In the genomic region with DNA sequence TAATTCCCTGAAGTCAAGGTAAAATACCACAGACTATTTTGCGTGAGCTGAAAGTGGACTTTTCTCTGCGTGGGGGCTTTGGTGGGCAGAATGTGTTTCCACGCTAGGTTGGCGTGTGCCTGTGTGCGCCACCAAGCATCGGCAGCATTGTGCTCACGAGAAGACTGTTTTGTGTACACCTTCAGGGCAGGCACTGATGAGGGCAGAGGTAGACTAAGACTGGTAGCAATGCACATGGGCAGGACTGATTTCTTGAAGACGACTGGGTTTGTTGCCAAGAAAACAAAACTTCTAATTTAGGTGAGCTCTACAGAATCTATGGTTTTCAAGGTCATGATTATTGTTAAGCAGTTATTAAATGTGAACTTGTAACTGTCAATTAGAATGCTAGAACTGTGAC, we compare ENCODE assay signal across 19 mouse cellular contexts. TPM values are rescaled to one million over a fixed set of nuclear protein-coding genes. Genes with fewer than 3 reads are reported as not detected.
DNase-seq lines count a peak whose midpoint lies in the region; ATAC-seq and TF ChIP-seq lines count a peak whose summit lies in the region.
"Had no signal": no experiment of that assay in that cellular context is flagged by ENCODE, and none has a peak within 500 bp of the region (broad histone marks: within the 10 kb centered on the region; RNA-seq: fewer than 3 reads in every experiment).

No protein-coding gene starts in this region.

- no peaks in the 10 kb centered on the region for H3K27me3 ChIP-seq in heart, embryonic 11.5 days (ENCODE audit: control insufficient read depth, insufficient read depth, low read length)
- no peaks in the 10 kb centered on the region for H3K27me3 ChIP-seq in MEL (ENCODE audit: control insufficient read depth in 1 of 2, insufficient read depth in 2 of 2, low read length in 2 of 2)
- H3K27me3 ChIP-seq in liver, embryonic 15.5 days = no peaks in the 10 kb centered on the region
- H3K27me3 ChIP-seq: forebrain, embryonic 13.5 days; hindbrain, embryonic 12.5 days; kidney, embryonic 15.5 days; lung, embryonic 15.5 days; stomach, embryonic 15.5 days had no signal

- peak overlapping the region; percentile 73 for H3K27ac ChIP-seq in heart, embryonic 11.5 days (ENCODE audit: low read depth, low read length)
- H3K27ac ChIP-seq in MEL (ENCODE audit: control insufficient read depth, low read depth, low read length) = peak overlapping the region; percentile 56
- peak overlapping the region; percentile 96 for H3K27ac ChIP-seq in liver, embryonic 15.5 days (replicated peaks)
- H3K27ac ChIP-seq: forebrain, embryonic 13.5 days; hindbrain, embryonic 12.5 days; kidney, embryonic 15.5 days; left cerebral cortex, adult 2 months; lung, embryonic 15.5 days; stomach, embryonic 15.5 days had no signal

- peak overlapping the region; percentile 43 for H3K4me2 ChIP-seq in heart, embryonic 11.5 days
- peak overlapping the region; percentile 64 for H3K4me2 ChIP-seq in liver, embryonic 15.5 days
- H3K4me2 ChIP-seq: forebrain, embryonic 13.5 days; hindbrain, embryonic 12.5 days; kidney, embryonic 15.5 days; lung, embryonic 15.5 days; midbrain, embryonic 11.5 days; stomach, embryonic 15.5 days had no signal

- ATAC-seq in heart, embryonic 11.5 days (replicated peaks; ENCODE audit: insufficient number of reproducible peaks, low FRiP score, low TSS enrichment) = no peak
- peak; percentile 49; the same call in 1 of the 2 replicates for ATAC-seq in erythroid progenitor cell, adult 5-6 weeks (replicated peaks; ENCODE audit: low FRiP score, poor library complexity, severe bottlenecking)
- peak; percentile 67 for ATAC-seq in liver, embryonic 15.5 days (ENCODE audit: insufficient read depth)
- ATAC-seq: forebrain, embryonic 13.5 days had no signal

- DNase-seq in heart, postnatal 4 days = no peak
- DNase-seq in MEL (ENCODE audit: low read depth, low spot score) = no peak
- DNase-seq in cerebellum, adult 18-20 months = no peak
- no peak for DNase-seq in cerebellum, postnatal 36 days
- no peak for DNase-seq in kidney, adult 18-20 months
- DNase-seq: adrenal gland, adult 2 months; cerebellum, adult 9-11 months; lung, postnatal 4 days; thymus, adult 2 months had no signal

- peak overlapping the region; percentile 20; the same call in 1 of the 2 replicates for H3K4me3 ChIP-seq in heart, embryonic 11.5 days (ENCODE audit: low read depth, low read length)
- H3K4me3 ChIP-seq in MEL (ENCODE audit: control insufficient read depth in 1 of 2, insufficient read depth in 1 of 2, low read depth in 2 of 2, low read length in 2 of 2) = no peak overlapping the region
- peak overlapping the region; percentile 66 for H3K4me3 ChIP-seq in liver, embryonic 15.5 days (replicated peaks)
- H3K4me3 ChIP-seq: forebrain, embryonic 13.5 days; hindbrain, embryonic 12.5 days; kidney, embryonic 15.5 days; left cerebral cortex, adult 2 months; lung, embryonic 15.5 days; stomach, embryonic 15.5 days had no signal

- no peak for TF ChIP-seq CTCF in MEL (IDR thresholded peaks at IDR 0.05 in 2 of 3, conservative IDR thresholded peaks at IDR 0.05 in 1 of 3; ENCODE audit: control insufficient read depth in 1 of 3, insufficient read depth in 1 of 3, low read depth in 2 of 3, low read length in 3 of 3, poor library complexity in 1 of 3, severe bottlenecking in 1 of 3)

- H3K4me1 ChIP-seq in heart, embryonic 11.5 days (ENCODE audit: control insufficient read depth, insufficient read depth, low read length) = no peaks in the 10 kb centered on the region
- H3K4me1 ChIP-seq in MEL (ENCODE audit: control insufficient read depth in 1 of 2, insufficient read depth in 2 of 2, low read length in 2 of 2) = peaks cover 32 to 33% of the 10 kb centered on the region in 2 experiments
- peaks cover 62% of the 10 kb centered on the region for H3K4me1 ChIP-seq in liver, embryonic 15.5 days (replicated peaks)
- H3K4me1 ChIP-seq: forebrain, embryonic 13.5 days; hindbrain, embryonic 12.5 days; kidney, embryonic 15.5 days; lung, embryonic 15.5 days; stomach, embryonic 15.5 days had no signal

- no peaks in the 10 kb centered on the region for H3K9me3 ChIP-seq in heart, embryonic 11.5 days (replicated peaks; ENCODE audit: control insufficient read depth, low read length)
- no peaks in the 10 kb centered on the region for H3K9me3 ChIP-seq in MEL (replicated peaks; ENCODE audit: insufficient read depth, low read length)
- no peaks in the 10 kb centered on the region for H3K9me3 ChIP-seq in liver, embryonic 15.5 days (replicated peaks)
- H3K9me3 ChIP-seq: forebrain, embryonic 13.5 days; hindbrain, embryonic 12.5 days; kidney, embryonic 15.5 days; lung, embryonic 15.5 days; stomach, embryonic 15.5 days had no signal

- TF ChIP-seq POLR2A in MEL (IDR thresholded peaks at IDR 0.05; ENCODE audit: control insufficient read depth in 1 of 2, insufficient read depth in 1 of 2, low read depth in 1 of 2, low read length in 2 of 2, poor library complexity in 1 of 2) = no peak

- TF ChIP-seq RAD21 in MEL (IDR thresholded peaks at IDR 0.05; ENCODE audit: low read depth, low read length) = no peak

- no peak overlapping the region for H3K9ac ChIP-seq in heart, embryonic 11.5 days (ENCODE audit: low read depth, low read length)
- no peak overlapping the region for H3K9ac ChIP-seq in MEL (ENCODE audit: control insufficient read depth, low read depth, low read length, poor library complexity, severe bottlenecking)
- peak overlapping the region; percentile 64 for H3K9ac ChIP-seq in liver, embryonic 15.5 days
- H3K9ac ChIP-seq: forebrain, embryonic 13.5 days; hindbrain, embryonic 12.5 days; kidney, embryonic 15.5 days; lung, embryonic 15.5 days; stomach, embryonic 15.5 days had no signal

- TF ChIP-seq EP300 in MEL (IDR thresholded peaks at IDR 0.05; ENCODE audit: low read depth in 1 of 2, low read length in 2 of 2) = no peak

- 90% methylated on average over 8 of the region's 8 CpGs for WGBS in heart, embryonic 11.5 days (ENCODE audit: insufficient replicate concordance)
- WGBS in liver, embryonic 15.5 days (ENCODE audit: insufficient replicate concordance) = 47% methylated on average over 8 of the region's 8 CpGs

- no peaks in the 10 kb centered on the region for H3K79me2 ChIP-seq in MEL (ENCODE audit: control insufficient read depth, insufficient read depth, low read length, poor library complexity)

- H3K36me3 ChIP-seq in heart, embryonic 11.5 days (ENCODE audit: control insufficient read depth, insufficient read depth, low read length) = peaks cover 33% of the 10 kb centered on the region
- peaks cover 43 to 44% of the 10 kb centered on the region in 2 experiments for H3K36me3 ChIP-seq in MEL (ENCODE audit: control insufficient read depth in 1 of 2, insufficient read depth in 2 of 2, low read length in 2 of 2)
- H3K36me3 ChIP-seq in liver, embryonic 15.5 days (replicated peaks) = peaks cover 91% of the 10 kb centered on the region

TF ChIP-seq in MEL, 35 proteins besides CTCF, POLR2A, EP300 and RAD21:
- 0 out of 2 replicates have a peak, but pooled peaks have one; percentile 0 for TF ChIP-seq MAX (IDR thresholded peaks at IDR 0.05; ENCODE audit: low read length)
- no peak for TF ChIP-seq ELF1 (IDR thresholded peaks at IDR 0.05; ENCODE audit: low read depth, low read length)
TF ChIP-seq in MEL: peak in this region for 1.

RNA-seq across cellular contexts. Expression of gene Ubp1, which starts 38.7 kb away (rescaled TPM):
- 34.1 and 35.9 TPM in 2 replicates for polyA plus RNA-seq in heart, embryonic 11.5 days (2014; fragmentation: Nextera tagmentation; extraction: Ambion mirVana)
- 10 to 100 TPM; 39.1 to 39.8 TPM for total RNA-seq in heart, postnatal 4 days (2021)
- 45.5 and 46.4 TPM in 2 replicates for total RNA-seq in MEL (2012; rRNA removed)
- polyA plus RNA-seq in MEL (2012; ENCODE audit: insufficient read depth in 1 of 2, insufficient read length in 2 of 2, low read depth in 1 of 2, low replicate concordance in 2 of 2, missing spikeins in 1 of 2) = 10 to 100 TPM; 60.8 to 95.5 TPM
- total RNA-seq in erythroid progenitor cell, adult 5-6 weeks (2015; ENCODE audit: low replicate concordance) = 277 and 313 TPM in 2 replicates
- 260 and 268 TPM in 2 replicates for total RNA-seq in erythroid progenitor cell, adult 5-6 weeks (2017; ENCODE audit: low replicate concordance)
- 49.8 and 51.8 TPM in 2 replicates for polyA plus RNA-seq in liver, embryonic 15.5 days (2015; fragmentation: Nextera tagmentation; extraction: Ambion mirVana)

Comparison
In these comparisons a context has a peak if more than half of its experiments do, and no peak if none do; other contexts are left out.
1. H3K4me3 ChIP-seq: peak in heart, embryonic 11.5 days (single experiment) and liver, embryonic 15.5 days (single experiment); none in MEL (0 of 2).
2. Peak in every context shown above with its lines, with median percentiles within 50 percentile points of each other: H3K27ac ChIP-seq.